Mouse (Mus musculus) testis, adult 2 months (tissue): ENCODE results near the gene Tnn. TPM values are rescaled to one million over a fixed set of nuclear protein-coding genes. Genes with fewer than 3 reads are reported as not detected.

ENCODE experiments used
- H3K27ac ChIP-seq: fragments of 200-500 bp; 2 replicates; pipeline ENCODE4 v1.5.1; 2012; ENCODE audit warnings: low read depth, low read length; ENCODE audit not compliant: control insufficient read depth, insufficient read depth
- H3K27me3 ChIP-seq: fragments of 200-500 bp; 2 replicates; pipeline ENCODE4 v1.6.1; 2012; ENCODE audit warnings: mild to moderate bottlenecking, low read length, moderate library complexity; ENCODE audit not compliant: control insufficient read depth, insufficient read depth
- H3K36me3 ChIP-seq: fragments of 200-500 bp; 2 replicates; pipeline ENCODE4 v1.6.1; 2012; ENCODE audit warnings: mild to moderate bottlenecking, low read length; ENCODE audit not compliant: control insufficient read depth, insufficient read depth
- H3K4me1 ChIP-seq: fragments of 200-500 bp; 2 replicates; pipeline ENCODE4 v1.6.1; 2012; ENCODE audit warnings: low read length; ENCODE audit not compliant: control insufficient read depth, insufficient read depth
- H3K4me3 ChIP-seq: fragments of 200-500 bp; 2 replicates; pipeline ENCODE4 v1.5.1; 2012; ENCODE audit warnings: low read depth, mild to moderate bottlenecking, low read length, moderate library complexity, mixed read lengths; ENCODE audit not compliant: control insufficient read depth
- CTCF ChIP-seq: fragments of 200-500 bp; IDR thresholded peaks from 2 replicates; pipeline ENCODE4 v1.5.1; 2012; ENCODE audit warnings: low read depth, mild to moderate bottlenecking, inconsistent platforms, low read length, moderate library complexity; ENCODE audit not compliant: control insufficient read depth, insufficient read depth, insufficient replicate concordance
- POLR2A ChIP-seq: fragments of 200-500 bp; IDR thresholded peaks from 2 replicates; pipeline ENCODE4 v1.6.1; 2012; ENCODE audit warnings: low read depth, mild to moderate bottlenecking, inconsistent platforms, low read length, moderate library complexity; ENCODE audit not compliant: control insufficient read depth
- polyA plus RNA-seq: library from polyadenylated mRNA; depleted of rRNA; stranded (reverse); fragments of >200 nt; gene quantifications from 2 replicates; pipeline ENCODE4 v1.2.3, GENCODE M21; 2012; rRNA removed

Tnn gene
- polyA plus RNA-seq: not detected in 2 replicates

- Histone ChIP-seq H3K4me1 (no peaks in the 10 kb centered on the region), H3K27ac (no peak within 1 kb of the TSS), H3K27me3 (no peaks in the 10 kb centered on the region), H3K36me3 (no peaks in the 10 kb centered on the region), H3K4me3 (peak within 1 kb of the TSS; percentile 8)
- TF ChIP-seq CTCF (no peak), POLR2A (no peak)
Observed at GRCm38 (mm10) chr1:160153480-160153879, at the start of gene Tnn. Gene Tnn, minus strand, starts transcription at chr1:160153580.

GRCm38 (mm10) chr1:160195337-160195663 lies 41.9 kb upstream of the Tnn start:
- TF ChIP-seq POLR2A (no peak), CTCF (no peak)
- no peaks in the 10 kb centered on the region for H3K4me1 ChIP-seq
- H3K27me3 ChIP-seq: no peaks in the 10 kb centered on the region
- H3K36me3 ChIP-seq: no peaks in the 10 kb centered on the region
- H3K27ac ChIP-seq: peak overlapping the region; percentile 67
- peak overlapping the region; percentile 90 for H3K4me3 ChIP-seq

- peak within 1 kb of the TSS; percentile 90 for H3K4me3 ChIP-seq
- H3K27me3 ChIP-seq: no peaks in the 10 kb centered on the region
- no peaks in the 10 kb centered on the region for H3K4me1 ChIP-seq
- peak within 1 kb of the TSS; percentile 67 for H3K27ac ChIP-seq
- TF ChIP-seq POLR2A (peak; percentile 94), CTCF (peak; percentile 77; the same call in 1 of the 2 replicates)
- H3K36me3 ChIP-seq: no peaks in the 10 kb centered on the region
Observed at GRCm38 (mm10) chr1:160194529-160195336, 41.4 kb upstream of the Tnn start, which contains the start of gene Mrps14. Gene Mrps14, plus strand, starts transcription at chr1:160195215.

GRCm38 (mm10) chr1:160184506-160184905 lies 31.1 kb upstream of the Tnn start:
- Histone ChIP-seq H3K4me3 (no peak overlapping the region), H3K27ac (no peak overlapping the region), H3K27me3 (no peaks in the 10 kb centered on the region)

GRCm38 (mm10) chr1:160181216-160181615 lies 27.8 kb upstream of the Tnn start:
- H3K4me3 ChIP-seq: no peak overlapping the region
- no peaks in the 10 kb centered on the region for H3K27me3 ChIP-seq
- H3K27ac ChIP-seq: no peak overlapping the region
- H3K36me3 ChIP-seq: no peaks in the 10 kb centered on the region
- TF ChIP-seq POLR2A (no peak), CTCF (no peak)
- H3K4me1 ChIP-seq: no peaks in the 10 kb centered on the region

More at GRCm38 (mm10) chr1:160184506-160184905, 31.1 kb upstream of the Tnn start:
- H3K36me3 ChIP-seq: no peaks in the 10 kb centered on the region
- no peaks in the 10 kb centered on the region for H3K4me1 ChIP-seq
- no peak for TF ChIP-seq POLR2A
- peak; percentile 44; the same call in 1 of the 2 replicates for TF ChIP-seq CTCF

- Histone ChIP-seq H3K4me3 (no peak overlapping the region), H3K36me3 (no peaks in the 10 kb centered on the region), H3K4me1 (no peaks in the 10 kb centered on the region), H3K27me3 (no peaks in the 10 kb centered on the region), H3K27ac (no peak overlapping the region)
- TF ChIP-seq CTCF (no peak), POLR2A (no peak)
Observed at GRCm38 (mm10) chr1:160176903-160177302, 23.5 kb upstream of the Tnn start.

GRCm38 (mm10) chr1:160166600-160166999 lies 13.2 kb upstream of the Tnn start:
- TF ChIP-seq POLR2A (no peak), CTCF (no peak)
- Histone ChIP-seq H3K36me3 (no peaks in the 10 kb centered on the region), H3K4me1 (no peaks in the 10 kb centered on the region), H3K4me3 (no peak overlapping the region), H3K27ac (no peak overlapping the region), H3K27me3 (no peaks in the 10 kb centered on the region)

GRCm38 (mm10) chr1:160158190-160158589 lies 4.8 kb upstream of the Tnn start:
- Histone ChIP-seq H3K4me3 (no peak overlapping the region), H3K27ac (no peak overlapping the region), H3K4me1 (no peaks in the 10 kb centered on the region), H3K27me3 (no peaks in the 10 kb centered on the region), H3K36me3 (no peaks in the 10 kb centered on the region)
- TF ChIP-seq POLR2A (no peak), CTCF (no peak)
